Mouse (Mus musculus): Measurements from ENCODE around the gene Cfap161.

DNA sequence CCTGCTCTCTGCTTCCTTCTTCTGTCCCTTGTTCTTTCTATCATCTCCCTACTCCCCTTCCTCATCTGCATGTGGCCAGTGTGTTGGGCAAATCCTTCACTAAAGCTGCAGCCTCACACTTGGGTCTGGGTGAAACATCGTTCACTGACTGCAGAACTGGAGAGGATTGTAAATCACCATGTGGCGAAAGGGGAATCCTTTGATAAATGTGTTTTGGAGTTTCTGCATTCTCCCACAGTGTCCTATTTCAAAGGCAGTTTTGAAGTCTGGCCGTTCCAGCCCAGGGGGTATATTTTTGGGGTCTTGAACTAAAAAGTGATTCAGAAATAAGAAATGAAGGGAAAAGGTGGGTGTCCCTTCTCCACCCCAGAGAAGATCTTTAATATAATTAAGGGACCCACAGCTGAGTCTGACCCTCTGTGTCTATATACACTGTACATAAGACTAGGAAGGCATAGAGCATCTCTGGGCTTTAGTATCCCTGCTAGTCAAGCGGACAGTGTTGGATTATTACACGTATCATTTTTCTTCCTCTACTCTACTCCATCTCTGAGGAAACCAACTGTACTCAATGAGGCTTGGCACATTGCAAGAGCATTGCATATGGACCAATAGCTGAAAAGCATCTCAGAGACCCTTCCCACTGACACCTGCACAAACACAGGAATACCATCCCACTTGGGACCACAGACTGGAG is 67.6 kb downstream of the Cfap161 start:
- TF ChIP-seq CTCF (IDR thresholded peaks at IDR 0.05; ENCODE audit: borderline replicate concordance, control insufficient read depth, extremely low read depth, insufficient read depth, low read length, poor library complexity) (no peak), POLR2A (IDR thresholded peaks at IDR 0.05; ENCODE audit: control insufficient read depth, extremely low read depth, insufficient read depth, low read length, poor library complexity) (no peak)

Data from thymus, adult 2 months (tissue).